Mouse (Mus musculus) midbrain, embryonic 15.5 days (tissue): Measurements from ENCODE around the gene Slc25a25. TPM values are rescaled to one million over a fixed set of nuclear protein-coding genes. Genes with fewer than 3 reads are reported as not detected.
"Not testable (repeated sequence)": the region's sequence is repeated elsewhere in the genome, so short reads cannot be mapped to it uniquely, and the experiment has no call there.

Experiments used
- ATAC-seq: fragments of 200-750 bp; cut with Nextera tagmentation; replicated peaks from 2 replicates; pipeline ENCODE4 v1.8.0; 2017; ENCODE audit warnings: moderate TSS enrichment
- H3K27ac ChIP-seq: fragments of 300-500 bp; sonication (generic); 2 replicates; pipeline ENCODE4 v1.5.1; 2015; ENCODE audit warnings: mild to moderate bottlenecking, inconsistent platforms
- H3K27me3 ChIP-seq: fragments of 300-500 bp; sonication (generic); replicated peaks from 2 replicates; pipeline ENCODE4 v1.6.1; 2015; ENCODE audit warnings: inconsistent platforms
- H3K36me3 ChIP-seq: fragments of 300-500 bp; sonication (generic); replicated peaks from 2 replicates; pipeline ENCODE4 v1.6.1; 2015; ENCODE audit warnings: inconsistent platforms
- H3K4me1 ChIP-seq: fragments of 300-500 bp; sonication (generic); 2 replicates; pipeline ENCODE4 v1.6.1; 2015; ENCODE audit warnings: inconsistent platforms
- H3K4me2 ChIP-seq: fragments of 300-500 bp; sonication (generic); 2 replicates; pipeline ENCODE4 v1.6.1; 2015; ENCODE audit warnings: inconsistent platforms, mild to moderate bottlenecking, moderate library complexity
- H3K4me3 ChIP-seq: fragments of 300-500 bp; sonication (generic); 2 replicates; pipeline ENCODE4 v1.5.1; 2015; ENCODE audit warnings: mild to moderate bottlenecking, inconsistent platforms
- H3K9ac ChIP-seq: fragments of 300-500 bp; sonication (generic); 2 replicates; pipeline ENCODE4 v1.6.1; 2015; ENCODE audit warnings: mild to moderate bottlenecking, inconsistent platforms
- H3K9me3 ChIP-seq: fragments of 300-500 bp; sonication (generic); 2 replicates; pipeline ENCODE4 v1.6.1; 2016; ENCODE audit warnings: inconsistent platforms
- WGBS: fragments of 180-500 bp; shearing (Covaris S2); methylation state at CpG from one replicate; pipeline ENCODE4 v1.1.7; 2015; ENCODE audit warnings: mixed read lengths; 5-methylcytosine and 5-hydroxymethylcytosine counted together
- polyA plus RNA-seq: library from polyadenylated mRNA; unstranded; fragments of >200 nt; fragmentation: Nextera tagmentation; extraction: Ambion mirVana; gene quantifications from 2 replicates; pipeline ENCODE4 v1.2.1, GENCODE M21; 2015

The Slc25a25 gene
- 55.3 and 60.1 TPM in 2 replicates for polyA plus RNA-seq

DNA sequence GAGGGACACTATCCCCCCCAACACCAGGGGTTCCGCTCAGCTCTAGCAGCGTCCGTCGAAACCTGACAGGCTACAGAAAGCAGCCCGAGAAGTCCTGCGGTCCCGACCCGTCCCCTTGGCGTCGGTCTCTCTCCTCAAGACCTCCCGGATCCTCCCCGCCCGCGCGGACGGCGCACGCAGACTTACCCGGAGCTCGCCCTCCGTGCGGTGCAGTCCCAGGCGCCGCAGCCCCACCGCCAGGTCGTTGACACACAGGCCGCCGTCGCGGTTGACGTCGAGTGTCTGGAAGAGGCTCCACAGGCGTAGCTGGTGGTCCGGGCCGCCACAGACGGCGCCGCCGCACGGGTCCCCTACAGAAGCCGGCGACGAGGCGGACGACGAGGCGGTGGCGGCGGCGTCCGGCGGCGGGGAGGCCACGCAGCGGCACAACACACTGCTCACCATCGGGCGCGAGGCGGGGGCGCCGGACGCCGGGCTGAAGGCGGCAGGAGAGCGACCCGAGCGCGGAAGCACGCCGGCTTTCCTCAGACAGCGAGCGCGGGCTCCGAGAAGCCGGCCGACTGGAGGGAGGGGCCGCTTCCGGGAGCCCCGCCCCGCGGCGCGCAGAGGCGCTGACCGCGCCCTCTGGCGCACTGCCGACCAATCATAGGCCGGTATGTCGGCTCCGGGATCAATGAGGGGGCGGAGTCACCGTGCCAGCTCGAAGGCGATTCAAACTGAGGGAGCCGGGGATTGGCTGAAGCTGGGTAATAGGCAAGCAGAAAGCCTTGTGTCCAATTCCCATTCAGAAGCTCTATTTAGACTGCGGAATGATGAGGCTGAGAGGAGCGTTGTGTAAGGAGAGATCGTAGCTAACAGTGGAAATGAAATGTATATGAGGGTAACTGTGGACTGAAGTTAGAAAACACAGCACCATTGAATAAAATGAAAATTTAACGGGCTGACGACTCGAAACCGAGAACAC is at the start of gene Slc25a25:
Gene Slc25a25, minus strand, starts transcription at position 565 of the 964 bp plus-strand sequence.
- under 1% methylated on average over 100 of the region's 103 CpGs for WGBS
- ATAC-seq, result peak; percentile 94
- peak within 1 kb of the TSS; percentile 65 for H3K4me3 ChIP-seq
- peak within 1 kb of the TSS; percentile 64 for H3K9ac ChIP-seq
- H3K4me1 ChIP-seq, result peaks cover 46% of the 10 kb centered on the region
- no peaks in the 10 kb centered on the region for H3K9me3 ChIP-seq
- H3K27me3 ChIP-seq, result no peaks in the 10 kb centered on the region
- H3K27ac ChIP-seq, result peak within 1 kb of the TSS; percentile 95
- H3K4me2 ChIP-seq, result peak within 1 kb of the TSS; percentile 64
- H3K36me3 ChIP-seq, result no peaks in the 10 kb centered on the region

DNA sequence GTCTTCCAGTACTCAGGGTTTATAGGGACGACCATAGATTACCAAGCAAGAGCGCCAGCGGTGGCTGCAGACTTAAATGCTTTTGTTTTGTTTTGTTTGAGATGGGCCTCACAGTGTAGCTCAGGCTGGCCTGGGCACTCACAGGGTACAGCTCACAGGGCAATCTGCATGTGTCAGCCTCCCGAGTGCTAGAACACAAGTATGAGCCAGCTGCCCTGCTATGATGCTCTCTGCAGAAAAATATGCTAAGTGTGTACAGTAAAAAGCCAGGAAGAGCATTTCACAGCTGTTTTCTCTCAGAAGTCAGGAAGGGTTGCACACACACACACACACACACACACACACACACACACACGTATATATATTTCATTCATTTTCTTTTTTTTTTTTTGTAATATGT is 49.2 kb upstream of the Slc25a25 start:
- Histone ChIP-seq H3K4me3 (no peak overlapping the region), H3K4me1 (no peaks in the 10 kb centered on the region), H3K9me3 (no peaks in the 10 kb centered on the region), H3K27ac (no peak overlapping the region), H3K4me2 (no peak overlapping the region), H3K27me3 (no peaks in the 10 kb centered on the region), H3K9ac (no peak overlapping the region), H3K36me3 (no peaks in the 10 kb centered on the region)
- WGBS, result 69% methylated on average over 5 of the region's 5 CpGs
- no peak for ATAC-seq

DNA sequence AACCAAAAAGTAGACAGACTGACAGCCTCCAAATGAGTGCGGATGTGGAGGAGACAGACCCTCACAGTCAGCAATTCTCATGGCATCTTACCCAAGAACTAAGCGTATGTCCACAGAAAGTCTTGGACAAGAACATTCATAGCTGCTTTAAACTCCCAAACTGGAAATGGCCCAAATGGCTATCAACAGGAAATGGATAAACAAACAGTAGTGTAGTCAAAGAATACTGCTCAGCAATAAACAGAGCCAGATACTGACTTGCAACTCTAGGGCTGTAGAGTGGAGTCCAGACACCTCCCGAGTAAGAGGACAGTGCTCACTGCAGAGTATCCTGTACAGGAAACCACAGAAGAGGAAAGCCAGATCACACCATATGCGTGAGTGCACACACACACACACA is 48.1 kb upstream of the Slc25a25 start:
- H3K4me3 ChIP-seq, result no peak overlapping the region
- no peaks in the 10 kb centered on the region for H3K4me1 ChIP-seq
- no peaks in the 10 kb centered on the region for H3K9me3 ChIP-seq
- no peak overlapping the region for H3K9ac ChIP-seq
- H3K27me3 ChIP-seq, result no peaks in the 10 kb centered on the region
- whole genome bisulfite sequencing, result 89% methylated on average over 4 of the region's 4 CpGs
- no peaks in the 10 kb centered on the region for H3K36me3 ChIP-seq
- ATAC-seq, result no peak
- no peak overlapping the region for H3K27ac ChIP-seq
- H3K4me2 ChIP-seq, result no peak overlapping the region

DNA sequence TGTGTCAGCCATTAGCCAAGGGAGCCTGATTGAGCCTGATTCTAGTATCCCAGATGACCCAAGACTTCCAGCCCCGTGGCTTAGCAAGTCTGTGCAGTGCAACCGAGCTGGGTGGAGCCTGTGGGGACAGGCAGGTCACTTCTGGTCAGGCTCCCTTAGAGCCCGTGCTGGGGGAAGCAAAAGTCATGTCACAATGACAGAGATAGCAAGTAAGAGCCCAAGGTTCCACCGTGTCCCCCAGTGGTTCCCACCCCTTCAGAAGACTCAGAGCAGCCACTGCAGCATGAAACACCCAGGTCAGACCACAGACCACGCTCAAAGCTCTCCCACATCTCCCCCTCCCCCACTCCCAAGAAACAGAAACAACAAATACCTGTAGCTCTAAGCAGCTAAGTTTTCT is 44.9 kb upstream of the Slc25a25 start:
- no peak for ATAC-seq
- H3K9me3 ChIP-seq, result no peaks in the 10 kb centered on the region
- no peak overlapping the region for H3K4me2 ChIP-seq
- no peaks in the 10 kb centered on the region for H3K36me3 ChIP-seq
- 69% methylated on average over 5 of the region's 5 CpGs for WGBS
- H3K27me3 ChIP-seq, result no peaks in the 10 kb centered on the region
- no peak overlapping the region for H3K9ac ChIP-seq
- no peak overlapping the region for H3K4me3 ChIP-seq
- no peak overlapping the region for H3K27ac ChIP-seq
- H3K4me1 ChIP-seq, result no peaks in the 10 kb centered on the region

DNA sequence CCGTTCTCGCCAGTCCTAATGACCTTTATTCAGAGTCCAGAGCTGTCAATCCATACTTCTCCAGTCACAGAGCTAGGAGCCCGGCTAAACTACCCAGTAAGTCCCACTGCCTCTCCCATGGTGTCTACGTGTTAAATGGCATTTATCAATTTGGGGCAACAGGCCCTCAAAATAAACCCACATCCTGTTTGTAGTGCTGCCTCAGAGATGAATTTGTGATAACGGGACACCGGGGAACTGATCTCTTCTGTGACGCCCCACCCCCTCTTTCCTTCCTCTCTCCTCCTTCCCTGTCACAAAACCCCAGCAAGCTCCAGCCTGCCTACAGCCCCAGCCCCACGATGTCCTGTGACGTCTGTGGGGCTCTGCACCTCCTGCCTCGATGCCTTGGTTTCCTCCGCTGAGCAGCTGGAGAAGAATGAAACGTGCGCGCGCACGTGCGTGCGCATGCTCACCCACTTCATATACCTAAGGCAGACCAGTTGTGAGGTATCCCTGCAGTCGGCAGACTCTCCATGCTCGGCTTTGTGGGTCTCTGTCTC is 44.0 kb upstream of the Slc25a25 start:
- H3K4me2 ChIP-seq, result no peak overlapping the region
- no peaks in the 10 kb centered on the region for H3K9me3 ChIP-seq
- 83% methylated on average over 20 of the region's 20 CpGs for WGBS
- H3K36me3 ChIP-seq, result no peaks in the 10 kb centered on the region
- H3K4me1 ChIP-seq, result no peaks in the 10 kb centered on the region
- H3K27me3 ChIP-seq, result no peaks in the 10 kb centered on the region
- H3K27ac ChIP-seq, result no peak overlapping the region
- H3K9ac ChIP-seq, result no peak overlapping the region
- H3K4me3 ChIP-seq, result no peak overlapping the region
- ATAC-seq, result no peak

DNA sequence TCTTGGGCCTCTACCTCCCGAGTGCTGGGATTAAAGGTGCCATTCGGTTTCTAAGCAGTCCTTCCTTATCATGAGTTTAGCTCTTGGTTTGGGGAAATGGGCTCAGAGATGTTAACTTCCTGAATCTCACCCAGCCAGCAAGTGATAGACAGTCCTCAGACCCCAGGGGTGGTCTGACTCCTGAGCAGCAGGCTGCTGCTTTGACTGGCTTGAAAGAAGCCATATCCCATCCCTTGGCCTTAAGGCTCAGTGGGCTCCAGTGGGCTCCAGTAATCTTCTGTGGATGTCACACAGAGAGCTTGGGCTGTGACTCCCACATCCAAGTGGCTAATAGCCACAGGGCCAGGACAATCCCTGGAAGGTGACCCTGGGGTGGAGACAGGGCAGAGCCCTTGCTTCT is 43.3 kb upstream of the Slc25a25 start:
- Histone ChIP-seq H3K9ac (no peak overlapping the region), H3K4me1 (no peaks in the 10 kb centered on the region), H3K27ac (no peak overlapping the region), H3K4me3 (no peak overlapping the region), H3K36me3 (no peaks in the 10 kb centered on the region), H3K4me2 (no peak overlapping the region), H3K9me3 (no peaks in the 10 kb centered on the region), H3K27me3 (no peaks in the 10 kb centered on the region)
- no peak for ATAC-seq
- 58% methylated on average over 2 of the region's 2 CpGs for WGBS

DNA sequence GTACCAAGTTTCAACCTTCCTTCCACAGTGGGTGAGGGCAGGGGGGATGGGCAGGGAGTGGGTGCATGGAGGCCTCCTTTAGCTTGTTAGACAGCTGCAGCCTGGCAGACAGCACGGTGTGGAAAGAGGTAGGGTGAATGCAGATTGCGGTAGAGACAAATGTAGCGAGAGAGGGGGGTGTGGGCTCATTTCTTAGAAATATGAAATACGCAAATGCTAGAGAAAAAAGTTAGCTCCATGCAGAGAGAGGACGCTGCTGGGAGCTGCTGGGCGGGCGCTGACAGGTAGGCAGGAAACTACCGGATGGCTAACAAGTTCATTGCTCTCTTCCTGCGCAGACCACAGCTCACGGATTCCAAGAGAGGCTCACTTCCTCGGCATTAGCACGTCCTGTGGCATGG is 42.1 kb upstream of the Slc25a25 start:
- WGBS, result 83% methylated on average over 12 of the region's 12 CpGs
- no peak overlapping the region for H3K4me3 ChIP-seq

DNA sequence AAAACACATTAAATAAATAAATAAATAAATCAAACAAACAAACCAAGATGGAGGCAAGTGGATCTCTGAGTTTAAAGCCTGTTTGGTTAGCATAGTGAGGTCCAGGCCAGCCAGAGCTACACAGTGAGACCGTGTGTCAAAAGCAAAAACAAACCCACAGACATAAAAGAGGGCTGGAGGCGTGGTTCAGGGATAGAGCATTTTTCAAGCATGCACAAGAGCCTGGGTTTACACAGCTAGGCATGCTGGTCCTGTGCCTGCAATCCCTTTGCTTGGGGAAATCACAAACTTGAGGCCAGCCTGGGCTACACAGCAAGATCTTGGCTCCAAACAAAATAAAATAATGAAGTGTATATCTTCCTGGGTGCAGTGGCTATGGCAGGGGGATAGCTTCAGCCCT is 41.4 kb upstream of the Slc25a25 start:
- no peaks in the 10 kb centered on the region for H3K4me1 ChIP-seq
- H3K9ac ChIP-seq, result no peak overlapping the region
- no peak overlapping the region for H3K27ac ChIP-seq
- ATAC-seq, result no peak
- H3K36me3 ChIP-seq, result no peaks in the 10 kb centered on the region
- no peak overlapping the region for H3K4me3 ChIP-seq
- H3K27me3 ChIP-seq, result no peaks in the 10 kb centered on the region
- 83% methylated on average over 2 of the region's 2 CpGs for WGBS
- H3K9me3 ChIP-seq, result no peaks in the 10 kb centered on the region
- H3K4me2 ChIP-seq, result no peak overlapping the region

More for the DNA sequence above, 42.1 kb upstream of the Slc25a25 start:
- no peaks in the 10 kb centered on the region for H3K9me3 ChIP-seq
- H3K4me1 ChIP-seq, result no peaks in the 10 kb centered on the region
- no peak overlapping the region for H3K27ac ChIP-seq
- H3K4me2 ChIP-seq, result no peak overlapping the region
- ATAC-seq, result no peak
- H3K36me3 ChIP-seq, result no peaks in the 10 kb centered on the region
- H3K27me3 ChIP-seq, result no peaks in the 10 kb centered on the region
- no peak overlapping the region for H3K9ac ChIP-seq

DNA sequence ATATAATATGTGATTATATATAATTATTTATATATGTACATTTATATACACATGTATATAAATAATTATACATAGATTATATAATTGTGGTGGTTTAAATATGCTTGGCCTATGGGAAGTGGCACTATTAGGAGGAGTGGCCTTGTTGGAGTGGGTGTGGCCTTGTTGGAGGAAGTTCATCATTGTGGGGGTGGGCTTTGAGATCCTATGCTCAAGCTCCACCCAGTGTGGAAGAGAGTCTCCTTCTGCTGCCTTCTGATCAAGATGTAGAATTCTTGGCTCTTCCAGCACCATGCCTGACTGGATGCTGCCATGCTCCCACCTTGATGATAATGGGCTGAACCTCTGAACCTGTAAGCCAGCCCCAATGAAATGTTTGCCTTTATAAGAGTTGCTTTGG is 39.5 kb upstream of the Slc25a25 start:
- not testable (repeated sequence) for H3K4me3 ChIP-seq, H3K4me1 ChIP-seq, H3K4me2 ChIP-seq, H3K27me3 ChIP-seq, H3K9ac ChIP-seq, H3K36me3 ChIP-seq, ATAC-seq, H3K9me3 ChIP-seq, H3K27ac ChIP-seq

DNA sequence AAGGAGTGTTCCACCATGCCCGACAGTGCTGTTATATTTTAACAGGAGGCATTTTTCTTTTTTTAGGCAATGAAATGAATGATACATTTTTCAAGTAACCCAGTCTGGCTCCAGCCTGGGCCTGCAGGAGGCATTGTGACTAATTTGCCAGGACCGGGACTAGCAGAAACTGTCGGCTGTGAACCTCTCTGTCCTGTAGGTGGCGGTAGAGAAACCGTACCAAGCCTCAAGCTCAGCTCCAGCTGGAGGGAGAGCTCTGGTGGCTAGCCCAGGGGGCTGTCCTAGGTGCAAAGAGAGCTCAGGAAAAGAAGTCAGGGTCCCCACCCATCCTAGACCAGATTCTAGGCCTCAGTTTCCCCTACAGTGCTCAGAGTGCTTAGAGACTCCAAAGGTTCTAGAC is 37.4 kb upstream of the Slc25a25 start:
- 2% methylated on average over 5 of the region's 5 CpGs for WGBS
- ATAC-seq, result no peak; the same call in 1 of the 2 replicates
- Histone ChIP-seq H3K9me3 (no peaks in the 10 kb centered on the region), H3K9ac (no peak overlapping the region), H3K4me1 (no peaks in the 10 kb centered on the region), H3K36me3 (no peaks in the 10 kb centered on the region), H3K27ac (no peak overlapping the region), H3K4me2 (no peak overlapping the region), H3K4me3 (no peak overlapping the region), H3K27me3 (no peaks in the 10 kb centered on the region)

DNA sequence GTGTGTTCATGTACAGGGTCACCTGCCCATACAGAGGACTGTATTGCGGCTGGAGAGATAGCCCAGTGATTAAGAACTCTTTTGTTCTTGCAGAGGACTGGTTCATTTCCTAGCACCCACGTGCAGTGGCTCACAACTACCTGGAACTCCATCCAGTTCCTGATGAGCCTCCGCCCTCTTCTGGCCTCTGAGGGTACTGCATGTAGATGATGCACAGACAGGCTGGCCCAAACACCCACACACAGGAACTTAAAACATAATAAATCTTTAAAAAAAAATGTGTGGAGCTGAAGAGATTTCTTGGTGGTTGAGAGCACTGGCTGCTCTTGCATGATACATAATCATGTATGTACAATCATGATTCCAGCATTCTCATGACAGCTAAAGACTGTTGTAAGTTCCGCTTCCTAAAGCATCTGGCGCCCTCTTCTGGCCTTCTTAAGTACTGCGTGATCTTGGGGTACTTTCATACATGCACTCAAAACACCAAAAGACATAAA is 35.9 kb upstream of the Slc25a25 start:
- Histone ChIP-seq H3K27ac (no peak overlapping the region), H3K4me1 (no peaks in the 10 kb centered on the region), H3K4me2 (no peak overlapping the region), H3K9ac (no peak overlapping the region), H3K27me3 (no peaks in the 10 kb centered on the region), H3K4me3 (no peak overlapping the region), H3K9me3 (no peaks in the 10 kb centered on the region), H3K36me3 (no peaks in the 10 kb centered on the region)
- peak; percentile 54; the same call in 1 of the 2 replicates for ATAC-seq
- 6% methylated on average over 6 of the region's 6 CpGs for WGBS

DNA sequence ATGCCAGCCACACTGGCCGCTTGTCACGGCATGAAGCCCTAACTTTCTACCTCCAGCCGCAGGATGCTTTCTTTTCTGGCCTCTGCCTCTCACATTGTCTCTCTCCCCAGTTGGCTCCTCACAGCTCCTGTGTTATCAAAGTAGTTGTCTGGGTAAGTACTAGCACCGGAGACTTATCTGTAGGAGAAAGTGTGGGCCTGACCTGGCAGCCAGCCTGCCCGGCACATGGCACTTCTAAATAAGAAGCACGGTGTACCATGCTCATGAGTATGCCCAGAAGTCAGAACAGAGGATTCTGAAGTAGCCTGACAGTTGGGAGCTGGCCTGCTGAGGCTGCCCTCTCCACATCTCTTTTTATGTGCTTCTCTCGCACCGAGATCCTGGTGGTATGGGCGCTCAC is 34.9 kb upstream of the Slc25a25 start:
- no peak overlapping the region for H3K27ac ChIP-seq
- H3K9ac ChIP-seq, result no peak overlapping the region
- no peaks in the 10 kb centered on the region for H3K9me3 ChIP-seq
- no peak for ATAC-seq
- no peaks in the 10 kb centered on the region for H3K27me3 ChIP-seq
- no peak overlapping the region for H3K4me3 ChIP-seq
- 91% methylated on average over 9 of the region's 9 CpGs for WGBS
- H3K4me1 ChIP-seq, result no peaks in the 10 kb centered on the region
- no peak overlapping the region for H3K4me2 ChIP-seq
- no peaks in the 10 kb centered on the region for H3K36me3 ChIP-seq
